8 mouse cellular contexts compared by ENCODE assay signal in genomic region chr1:19209776-19210175, GRCm38 (mm10). TPM values are rescaled to one million over a fixed set of nuclear protein-coding genes. Genes with fewer than 3 reads are reported as not detected.
DNase-seq lines count a peak whose midpoint lies in the region; ATAC-seq and TF ChIP-seq lines count a peak whose summit lies in the region.

No protein-coding gene starts in this region.

- no peak for DNase-seq in heart, embryonic 10.5 days (ENCODE audit: low spot score)
- no peak for DNase-seq in heart, adult 18-20 months
- peak; percentile 66 for DNase-seq in brain, embryonic 14.5 days (ENCODE audit: low read depth)
- DNase-seq in midbrain, embryonic 11.5 days (ENCODE audit: low spot score, missing footprints): no peak
- DNase-seq in cerebellum, postnatal 25 days: no peak
- DNase-seq in spleen, postnatal 10 days (ENCODE audit: low spot score in 2 of 2): no peak
- DNase-seq in thymus, adult 2 months: no peak

- peak overlapping the region; percentile 40 for H3K4me2 ChIP-seq in hindbrain, embryonic 15.5 days
- H3K4me2 ChIP-seq in midbrain, embryonic 11.5 days: peak overlapping the region; percentile 27

- H3K27ac ChIP-seq in heart, embryonic 10.5 days: no peak overlapping the region
- H3K27ac ChIP-seq in hindbrain, embryonic 15.5 days (replicated peaks): peak overlapping the region; percentile 72
- H3K27ac ChIP-seq in midbrain, embryonic 11.5 days (ENCODE audit: low read depth, low read length): no peak overlapping the region; the same call in 1 of the 2 replicates
- no peak overlapping the region for H3K27ac ChIP-seq in thymus, adult 2 months (ENCODE audit: control insufficient read depth, insufficient read depth, low read length)

- no peaks in the 10 kb centered on the region for H3K36me3 ChIP-seq in heart, embryonic 10.5 days
- H3K36me3 ChIP-seq in hindbrain, embryonic 15.5 days: no peaks in the 10 kb centered on the region
- H3K36me3 ChIP-seq in midbrain, embryonic 11.5 days (ENCODE audit: control insufficient read depth, insufficient read depth, low read length): no peaks in the 10 kb centered on the region
- no peaks in the 10 kb centered on the region for H3K36me3 ChIP-seq in thymus, adult 2 months (ENCODE audit: control insufficient read depth, insufficient read depth, low read length)

- no peak for TF ChIP-seq POLR2A in brain, embryonic 14.5 days (IDR thresholded peaks at IDR 0.05; ENCODE audit: borderline replicate concordance, extremely low read depth, insufficient read depth, insufficient read length, poor library complexity, severe bottlenecking)
- TF ChIP-seq POLR2A in thymus, adult 2 months (IDR thresholded peaks at IDR 0.05; ENCODE audit: control insufficient read depth, extremely low read depth, insufficient read depth, low read length, poor library complexity): no peak

- H3K4me3 ChIP-seq in heart, embryonic 10.5 days: peak overlapping the region; percentile 46
- H3K4me3 ChIP-seq in hindbrain, embryonic 15.5 days: peak overlapping the region; percentile 31
- peak overlapping the region; percentile 24 for H3K4me3 ChIP-seq in midbrain, embryonic 11.5 days (ENCODE audit: low read depth, low read length)
- no peak overlapping the region for H3K4me3 ChIP-seq in thymus, adult 2 months (ENCODE audit: control insufficient read depth, insufficient read depth, low read length)

- H3K9ac ChIP-seq in hindbrain, embryonic 15.5 days: peak overlapping the region; percentile 38; the same call in 1 of the 2 replicates
- H3K9ac ChIP-seq in midbrain, embryonic 11.5 days (ENCODE audit: low read length): peak overlapping the region; percentile 48

- WGBS in heart, embryonic 10.5 days: under 1% methylated on average over 31 of the region's 31 CpGs
- WGBS in hindbrain, embryonic 15.5 days: under 1% methylated on average over 31 of the region's 31 CpGs
- under 1% methylated on average over 31 of the region's 31 CpGs for WGBS in midbrain, embryonic 11.5 days
- WGBS in thymus, adult 2 months: 5% methylated on average over 31 of the region's 31 CpGs

- peaks cover 4% of the 10 kb centered on the region; the same call in 1 of the 2 replicates for H3K4me1 ChIP-seq in heart, embryonic 10.5 days
- peaks cover 10% of the 10 kb centered on the region; the same call in 1 of the 2 replicates for H3K4me1 ChIP-seq in hindbrain, embryonic 15.5 days (replicated peaks)
- peaks cover 5% of the 10 kb centered on the region; the same call in 1 of the 2 replicates for H3K4me1 ChIP-seq in midbrain, embryonic 11.5 days (ENCODE audit: control insufficient read depth, insufficient read depth, low read length)
- no peaks in the 10 kb centered on the region for H3K4me1 ChIP-seq in thymus, adult 2 months (replicated peaks; ENCODE audit: control insufficient read depth, insufficient read depth, low read length)

- H3K9me3 ChIP-seq in heart, embryonic 10.5 days: no peaks in the 10 kb centered on the region
- H3K9me3 ChIP-seq in hindbrain, embryonic 15.5 days: no peaks in the 10 kb centered on the region
- no peaks in the 10 kb centered on the region for H3K9me3 ChIP-seq in midbrain, embryonic 11.5 days (ENCODE audit: control insufficient read depth, low read length)

- peaks cover 78% of the 10 kb centered on the region for H3K27me3 ChIP-seq in heart, embryonic 10.5 days (ENCODE audit: insufficient read depth, poor library complexity, severe bottlenecking)
- H3K27me3 ChIP-seq in hindbrain, embryonic 15.5 days: peaks cover 52% of the 10 kb centered on the region
- peaks cover 74% of the 10 kb centered on the region for H3K27me3 ChIP-seq in midbrain, embryonic 11.5 days (ENCODE audit: control insufficient read depth, insufficient read depth, low read length)
- peaks cover 11% of the 10 kb centered on the region for H3K27me3 ChIP-seq in thymus, adult 2 months (ENCODE audit: control insufficient read depth, insufficient read depth, low read length)

- TF ChIP-seq CTCF in brain, embryonic 14.5 days (IDR thresholded peaks at IDR 0.05; ENCODE audit: borderline replicate concordance, extremely low read depth, insufficient read depth, insufficient read length): no peak
- TF ChIP-seq CTCF in thymus, adult 2 months (IDR thresholded peaks at IDR 0.05; ENCODE audit: borderline replicate concordance, control insufficient read depth, extremely low read depth, insufficient read depth, low read length, poor library complexity): no peak

- ATAC-seq in hindbrain, embryonic 15.5 days (ENCODE audit: low FRiP score, low read depth): no peak
- ATAC-seq in midbrain, embryonic 11.5 days (ENCODE audit: low FRiP score): peak; percentile 59

RNA-seq across cellular contexts. Expression of gene Tfap2b, which starts 1.1 kb away (rescaled TPM):
- polyA plus RNA-seq in heart, embryonic 10.5 days (2016; fragmentation: Nextera tagmentation; extraction: Ambion mirVana): 0.52 and 2.7 TPM in 2 replicates
- not detected for total RNA-seq in heart, adult 18-20 months (2021)
- polyA plus RNA-seq in brain, embryonic 14.5 days (2012; rRNA removed): 71.9 and 125 TPM in 2 replicates
- polyA plus RNA-seq in hindbrain, embryonic 15.5 days (2015; fragmentation: Nextera tagmentation; extraction: Ambion mirVana): 65.6 and 78.3 TPM in 2 replicates
- polyA plus RNA-seq in midbrain, embryonic 11.5 days (2014; fragmentation: Nextera tagmentation; extraction: Ambion mirVana): 34.0 and 37.0 TPM in 2 replicates
- polyA plus RNA-seq in thymus, adult 2 months (2012; rRNA removed): 5.9 and 7.0 TPM in 2 replicates
